Mouse (Mus musculus) testis, postnatal 10 days (tissue): ENCODE results near the gene Hpca.
A peak's percentile ranks its signal among the peaks of the same experiment; 100 is the strongest.

Experiments
- DNase-seq: peaks from one replicate; pipeline ENCODE4 v3.0.0; 2021; ENCODE audit warnings: low spot score

Gene Hpca

DNA sequence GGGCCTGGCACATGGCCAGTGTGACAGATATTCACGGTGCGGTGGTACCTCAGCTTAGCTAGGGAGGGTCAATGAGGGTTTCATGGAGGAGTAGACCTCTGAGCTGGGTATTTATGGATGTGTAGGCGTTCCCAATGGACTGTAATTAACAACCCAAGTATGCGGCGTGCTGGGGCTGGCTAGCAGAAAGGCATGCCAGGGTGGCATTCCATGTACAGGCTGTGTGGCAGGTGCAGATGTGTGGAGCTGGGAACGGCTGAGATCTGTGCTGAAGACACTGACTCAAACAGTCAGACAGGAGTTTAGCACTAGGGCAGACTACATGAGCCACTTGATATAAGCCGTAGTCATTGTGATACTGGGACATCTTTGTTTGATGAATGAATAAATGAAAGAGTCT lies 13.2 kb downstream of the Hpca start:
- no peak for DNase-seq

DNA sequence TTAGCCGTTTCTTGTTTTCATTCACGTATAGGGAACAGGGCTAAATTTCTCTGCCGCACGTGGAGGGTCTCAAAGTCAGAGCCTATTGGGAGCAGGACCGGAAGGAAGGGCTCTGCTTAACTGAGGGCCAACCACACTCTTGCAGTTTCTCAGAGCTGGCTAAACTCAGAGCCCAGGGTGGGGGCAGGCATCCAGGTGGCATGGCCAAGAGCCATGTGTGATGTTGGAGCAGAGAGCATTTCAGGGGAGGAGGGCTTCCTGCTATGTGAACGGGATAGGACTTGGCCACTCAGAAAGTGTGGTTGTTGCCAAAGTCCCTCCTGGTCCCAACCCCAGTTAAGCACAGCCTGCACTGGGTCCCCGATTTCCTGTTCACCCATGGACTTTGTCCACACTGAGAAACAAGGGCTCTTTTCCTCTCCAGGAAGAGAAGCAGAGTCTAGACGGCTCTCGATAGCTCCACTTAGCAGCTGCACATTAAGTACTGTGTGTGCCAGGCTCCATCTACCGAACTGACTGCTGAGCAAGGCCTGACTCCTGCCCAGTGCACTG lies 14.4 kb downstream of the Hpca start:
- DNase-seq: no peak

DNA sequence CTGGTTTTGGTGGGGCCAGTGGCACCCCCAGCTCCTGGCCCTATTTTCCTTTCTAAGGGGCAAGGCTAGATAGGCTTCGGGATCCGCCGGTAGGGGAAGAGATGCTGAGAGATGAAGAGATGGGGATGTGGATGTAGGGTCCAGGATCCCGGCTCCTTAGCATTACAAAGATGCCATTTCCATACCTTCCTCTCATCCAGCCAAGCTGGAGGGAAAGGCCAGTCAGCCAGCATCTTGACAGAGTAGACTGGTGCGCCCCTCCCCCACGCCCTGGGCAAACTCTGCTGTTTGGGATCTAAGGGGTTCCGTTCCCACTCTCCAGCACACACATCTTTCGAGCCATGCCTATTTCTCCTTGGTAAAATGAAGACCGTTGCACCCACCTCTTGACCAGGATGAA lies 15.8 kb downstream of the Hpca start:
- no peak for DNase-seq

DNA sequence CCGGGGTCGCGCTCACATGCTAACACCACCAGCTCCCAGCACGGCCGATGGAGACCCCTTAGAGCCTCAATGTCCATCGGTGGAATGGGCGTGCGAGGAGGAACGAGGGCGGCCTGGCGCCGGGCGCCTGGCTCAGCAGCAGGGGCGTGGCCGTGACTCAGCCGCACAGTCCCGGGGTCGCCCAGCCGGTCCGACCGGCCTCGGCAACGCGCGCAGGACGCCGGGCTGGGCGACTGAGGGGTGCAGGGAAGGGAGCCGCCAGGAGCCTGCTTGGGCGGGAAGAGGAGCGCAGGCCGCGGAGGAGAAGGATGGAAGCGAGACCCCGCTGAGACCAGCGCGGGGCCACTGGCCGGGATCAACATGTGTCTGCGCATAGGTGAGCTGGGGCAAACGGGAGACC lies 16.5 kb downstream of the Hpca start, which contains the start of gene Tmem54:
Gene Tmem54, plus strand, starts transcription at position 193 of the 400 bp plus-strand sequence.
- DNase-seq: no peak

DNA sequence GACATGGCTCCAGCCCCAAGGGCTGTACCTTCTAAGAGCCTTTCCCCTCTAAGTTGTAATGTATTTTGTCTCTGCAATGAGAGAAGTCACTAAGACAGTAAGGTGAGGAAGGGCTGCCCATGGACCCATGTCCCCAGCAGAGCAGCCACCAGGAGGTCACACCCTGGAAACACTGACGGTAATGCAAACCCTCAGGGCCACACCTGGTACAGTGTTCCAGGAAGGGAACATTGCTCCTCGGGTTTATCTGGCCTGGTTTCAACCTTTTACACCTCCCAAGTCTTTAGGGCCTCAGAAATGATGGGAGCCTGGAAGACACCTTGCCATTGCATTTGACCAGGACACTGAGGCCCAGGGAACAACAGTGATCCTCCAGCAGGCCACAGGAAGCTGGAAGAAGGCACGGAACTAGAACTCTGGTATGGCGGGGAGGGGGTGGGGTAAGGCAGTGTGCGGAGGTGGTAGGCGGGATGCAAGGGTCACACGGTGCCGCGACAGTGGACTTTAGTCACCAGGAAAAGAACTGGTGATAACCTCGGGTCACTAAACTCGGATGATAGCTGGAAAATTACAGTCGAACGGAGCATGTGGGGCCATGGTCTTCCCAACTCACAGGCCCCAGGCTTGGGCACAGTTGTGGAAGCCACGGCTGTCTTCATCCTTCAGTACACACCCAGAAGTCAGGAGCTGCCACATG lies 19.6 kb downstream of the Hpca start:
- no peak for DNase-seq

DNA sequence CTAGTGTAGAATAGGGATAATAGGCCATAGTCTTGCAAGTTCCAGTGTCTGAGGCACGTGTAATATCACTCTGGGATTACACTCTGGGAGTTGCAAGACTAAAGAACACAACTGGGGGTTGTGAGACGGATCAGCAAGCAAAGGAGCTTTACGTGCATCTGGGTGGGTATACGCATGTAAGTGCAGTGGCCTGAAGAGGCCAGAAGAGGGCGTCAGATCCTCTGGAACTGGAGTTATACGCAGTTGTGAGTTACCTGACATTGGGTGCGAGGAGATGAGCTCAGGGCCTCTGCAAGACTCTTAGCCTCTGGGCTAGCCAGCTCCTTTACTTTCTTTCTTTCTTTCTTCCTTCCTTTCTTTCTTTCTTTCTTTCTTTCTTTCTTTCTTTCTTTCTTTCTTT lies 24.8 kb downstream of the Hpca start:
- no peak for DNase-seq

DNA sequence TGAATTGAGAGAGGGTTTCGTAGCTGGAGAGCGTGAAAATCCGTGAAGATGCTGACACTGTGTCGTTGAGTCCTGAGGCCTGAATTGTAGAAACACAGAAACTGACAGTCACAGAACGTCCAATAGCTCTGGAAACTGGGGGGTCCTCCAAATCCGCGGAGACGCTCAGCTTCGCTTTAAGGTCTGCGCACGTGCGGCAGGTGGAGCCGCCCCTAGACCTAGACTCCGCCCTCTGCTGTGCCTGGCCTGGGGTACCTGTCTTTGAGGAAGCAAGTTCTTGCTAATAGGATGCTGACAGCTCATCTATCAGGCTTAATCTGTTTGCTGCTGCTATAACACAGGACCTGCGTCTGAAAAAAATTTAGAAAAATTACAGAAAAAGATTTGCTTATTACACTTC lies 26.6 kb downstream of the Hpca start:
- DNase-seq: no peak

DNA sequence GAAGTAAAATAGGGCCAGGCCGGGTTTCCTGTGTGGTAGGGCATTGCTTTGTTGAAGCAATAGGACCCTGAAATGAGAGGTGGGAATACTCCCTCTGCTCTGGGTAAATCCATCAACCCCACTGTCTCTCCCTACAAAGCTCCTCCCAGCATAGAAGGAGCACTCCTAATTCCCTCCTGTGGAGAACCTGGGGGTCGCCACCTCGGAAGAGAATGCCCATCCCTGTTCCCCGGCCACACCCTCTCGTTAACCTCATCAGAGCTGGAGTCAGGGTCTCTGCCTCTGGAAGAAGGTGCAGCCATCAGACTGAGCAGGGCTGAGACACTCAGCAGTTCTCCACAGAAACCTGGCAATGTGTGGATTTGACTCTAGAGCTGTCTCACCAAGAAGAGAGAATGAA lies 34.0 kb downstream of the Hpca start:
- DNase-seq: no peak

DNA sequence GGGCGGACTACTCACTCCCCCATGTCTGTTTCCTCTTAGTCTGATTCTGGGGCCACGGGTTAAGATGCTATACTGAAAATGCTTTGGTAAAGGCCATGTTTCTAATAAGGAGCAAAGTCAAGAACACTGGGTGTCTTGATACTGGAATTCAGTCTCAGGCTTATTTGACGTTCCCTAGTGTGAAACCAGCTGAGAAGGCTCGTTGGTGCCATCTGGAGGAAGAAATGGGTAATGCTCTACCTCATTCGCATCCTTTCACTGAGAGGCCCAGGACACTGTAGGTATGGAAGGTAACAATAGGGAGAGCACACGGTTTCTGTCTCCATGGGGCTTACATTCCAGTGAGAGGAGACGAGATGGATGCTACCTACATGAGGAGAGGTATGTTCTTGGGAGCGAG lies 35.8 kb downstream of the Hpca start:
- peak; percentile 80 for DNase-seq

DNA sequence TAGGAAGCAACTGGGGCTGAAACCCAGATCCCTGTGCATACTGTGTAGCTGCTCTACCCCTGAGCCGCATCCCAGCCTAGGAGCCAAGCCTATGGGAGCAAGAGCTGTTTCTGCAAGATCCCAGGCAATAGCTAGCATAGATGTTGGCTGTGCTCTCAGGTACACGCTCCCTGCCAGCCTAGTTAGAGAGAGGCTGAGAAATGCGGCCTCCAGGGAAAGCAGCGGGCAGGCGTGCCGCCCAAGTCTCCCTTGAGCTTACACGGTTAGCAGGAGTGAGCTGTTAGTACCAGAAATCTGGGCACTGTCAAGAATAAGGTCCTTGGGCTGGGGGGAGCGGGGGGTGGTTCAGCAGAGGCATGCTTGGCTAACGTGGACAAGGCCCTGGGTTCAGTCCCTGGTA lies 36.9 kb downstream of the Hpca start:
- DNase-seq: no peak

DNA sequence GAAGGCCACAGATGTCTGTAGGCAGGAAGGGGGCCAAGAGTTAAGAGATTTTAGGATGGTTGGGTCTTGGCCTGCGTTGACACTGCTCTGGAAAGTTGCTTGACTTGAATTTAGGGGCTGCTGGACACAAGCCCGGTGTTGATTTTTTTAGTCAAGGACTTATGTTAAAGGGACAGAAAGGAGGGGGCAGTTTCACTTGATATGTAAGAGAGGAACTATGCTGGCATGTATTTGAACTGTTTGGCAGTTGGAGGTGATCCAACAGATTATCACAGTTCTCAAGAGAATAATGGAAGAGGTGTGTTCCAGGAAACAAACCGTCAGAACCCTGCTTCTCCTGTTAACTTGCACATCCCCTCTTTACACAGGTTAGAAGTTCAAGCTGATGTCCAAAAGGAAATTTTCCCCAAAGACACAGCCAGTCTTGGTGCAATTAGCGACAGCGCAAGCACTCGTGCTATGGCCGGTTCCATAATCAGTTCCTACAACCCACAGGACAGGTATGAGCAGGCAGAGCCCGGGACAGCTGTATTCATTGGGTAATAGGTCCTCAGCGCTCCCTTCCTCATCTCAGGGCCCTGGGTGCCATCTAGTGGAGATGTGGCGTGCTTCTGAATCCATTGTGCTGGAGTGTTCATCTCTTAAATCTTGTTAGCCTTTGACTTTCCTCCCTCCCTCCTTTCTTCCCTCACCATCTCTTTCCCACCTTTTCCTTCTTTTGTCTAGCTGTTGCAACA lies 39.3 kb downstream of the Hpca start:
- DNase-seq: peak; percentile 72

DNA sequence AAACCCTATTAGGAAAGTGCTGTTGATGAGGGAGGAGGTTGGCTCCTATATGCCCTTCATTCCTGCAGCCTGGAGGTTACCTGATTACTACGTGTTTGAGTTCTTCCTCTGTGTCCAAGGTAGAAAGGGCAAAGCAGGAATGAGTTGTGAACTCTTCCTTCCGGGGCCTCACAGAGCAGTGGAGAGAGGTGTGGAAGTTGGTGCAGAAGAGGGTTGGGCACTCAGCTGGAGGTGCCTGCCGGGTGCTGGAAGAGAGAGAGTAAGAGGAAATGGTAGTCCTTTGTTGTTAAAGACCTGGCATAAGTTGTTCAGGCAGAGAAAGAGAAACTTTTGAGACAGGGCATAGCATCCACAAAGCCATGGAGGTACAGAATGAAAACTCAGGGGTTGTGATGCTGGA lies 39.9 kb downstream of the Hpca start:
- no peak for DNase-seq

DNA sequence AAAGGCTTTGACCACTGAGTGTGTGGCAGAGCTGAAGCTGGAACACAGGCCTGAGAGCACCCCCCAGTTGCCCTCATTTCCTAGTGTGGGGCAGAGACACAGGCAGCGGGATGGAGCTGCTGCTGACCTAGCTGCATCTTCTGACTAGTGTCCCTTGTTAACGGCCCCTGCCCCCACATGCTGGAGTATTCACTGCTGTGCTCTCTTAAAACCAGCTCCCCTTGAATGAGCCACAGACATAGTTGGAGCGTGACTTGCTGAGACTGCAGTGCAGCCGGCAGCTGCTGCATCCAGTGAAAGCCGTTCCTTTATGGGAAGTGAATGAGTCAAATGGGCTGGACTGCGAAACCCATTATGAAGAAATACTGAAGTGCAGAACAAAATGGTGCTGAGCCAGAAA lies 40.3 kb downstream of the Hpca start:
- DNase-seq: no peak

DNA sequence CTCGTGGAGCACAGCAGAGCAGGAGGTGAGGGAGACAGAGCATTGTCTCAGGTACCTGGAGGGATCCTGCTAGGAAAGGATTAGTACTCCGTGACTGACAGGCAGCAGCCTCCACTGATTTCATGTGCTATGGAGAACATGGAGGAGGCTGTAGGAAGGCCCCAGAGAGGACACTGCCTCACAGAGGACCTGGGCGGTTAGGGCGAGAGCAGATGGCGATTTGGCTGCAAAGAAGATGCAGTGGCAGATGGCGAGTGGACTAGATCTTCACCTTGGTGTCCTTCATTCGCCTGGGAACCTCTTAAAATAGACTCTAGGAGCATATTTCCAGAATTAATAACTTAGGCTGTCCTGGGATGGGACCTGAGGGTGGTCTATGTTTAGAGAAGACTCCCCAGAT lies 40.8 kb downstream of the Hpca start:
- DNase-seq: no peak

DNA sequence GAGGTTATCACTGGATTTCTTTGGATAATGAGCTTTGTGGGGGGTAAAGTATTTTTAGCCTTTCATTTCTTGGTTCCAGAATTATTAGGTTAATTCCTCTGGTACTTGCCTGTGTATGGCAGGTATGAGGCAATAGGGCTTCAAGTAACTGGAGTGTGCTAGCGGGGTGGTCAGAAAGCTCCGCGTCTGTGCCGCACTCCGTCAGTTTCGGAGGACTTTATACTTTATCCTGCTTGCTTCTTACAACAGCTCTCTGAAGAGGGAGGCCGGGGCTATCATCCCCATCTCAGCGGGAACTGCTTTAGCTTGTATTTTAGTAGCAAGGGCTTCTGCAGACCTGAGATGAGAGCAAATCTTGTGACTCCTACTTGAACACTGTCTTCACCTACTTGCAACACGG lies 42.7 kb downstream of the Hpca start:
- no peak for DNase-seq

DNA sequence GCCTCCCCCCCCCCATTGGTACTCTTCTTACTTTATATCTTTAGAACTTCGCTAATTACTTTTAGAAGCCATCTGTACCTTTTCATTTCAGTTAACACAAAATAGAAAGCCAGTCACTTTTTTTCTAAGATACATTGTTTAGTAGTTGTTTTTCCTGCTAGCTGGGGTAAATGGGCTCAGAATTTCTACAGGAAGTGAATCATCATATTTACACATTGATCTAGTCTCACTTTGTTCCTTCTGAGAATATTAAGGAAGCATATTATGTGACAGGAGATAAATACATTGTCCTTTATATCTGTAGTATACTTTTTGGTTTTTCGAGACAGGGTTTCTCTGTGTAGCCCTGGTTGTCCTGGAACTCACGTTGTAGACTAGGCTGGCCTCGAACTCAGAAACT lies 53.0 kb downstream of the Hpca start:
- DNase-seq: no peak

DNA sequence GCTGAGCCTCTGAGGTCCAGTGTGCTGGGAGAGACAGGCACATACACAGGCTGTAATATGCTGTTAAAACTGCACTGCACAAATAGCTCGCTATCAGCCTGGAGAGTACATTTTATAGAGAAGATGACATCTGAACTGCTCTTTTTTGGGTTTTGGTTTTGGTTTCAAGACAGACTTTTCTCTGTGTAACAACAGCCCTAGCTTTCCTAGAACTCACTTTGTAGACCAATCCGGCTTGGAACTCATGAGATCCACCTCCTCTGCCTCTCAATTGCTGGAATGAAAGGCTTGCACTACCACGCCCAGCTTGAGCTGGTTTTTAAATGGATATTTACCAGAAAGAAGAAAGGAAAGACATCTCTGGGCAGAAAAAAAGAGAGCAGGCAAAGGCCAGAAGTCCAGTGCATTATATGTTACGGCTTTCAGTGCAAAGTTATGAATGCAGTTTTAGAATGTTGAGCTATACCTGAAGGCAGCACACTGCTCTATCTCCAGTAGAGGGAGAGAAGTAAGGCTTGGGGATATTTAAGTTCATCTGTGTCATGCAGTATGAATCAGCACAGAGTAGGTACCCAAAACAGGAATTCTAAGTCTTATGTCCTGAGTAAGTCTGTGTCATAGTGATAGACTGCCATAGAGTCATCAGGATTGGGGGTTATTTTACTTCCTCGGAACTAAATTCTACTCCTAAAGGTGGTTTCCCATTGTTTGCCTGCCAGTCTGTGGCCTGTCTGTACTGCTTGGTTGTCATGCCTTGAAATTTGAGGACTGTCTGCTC lies 54.0 kb downstream of the Hpca start:
- no peak for DNase-seq

DNA sequence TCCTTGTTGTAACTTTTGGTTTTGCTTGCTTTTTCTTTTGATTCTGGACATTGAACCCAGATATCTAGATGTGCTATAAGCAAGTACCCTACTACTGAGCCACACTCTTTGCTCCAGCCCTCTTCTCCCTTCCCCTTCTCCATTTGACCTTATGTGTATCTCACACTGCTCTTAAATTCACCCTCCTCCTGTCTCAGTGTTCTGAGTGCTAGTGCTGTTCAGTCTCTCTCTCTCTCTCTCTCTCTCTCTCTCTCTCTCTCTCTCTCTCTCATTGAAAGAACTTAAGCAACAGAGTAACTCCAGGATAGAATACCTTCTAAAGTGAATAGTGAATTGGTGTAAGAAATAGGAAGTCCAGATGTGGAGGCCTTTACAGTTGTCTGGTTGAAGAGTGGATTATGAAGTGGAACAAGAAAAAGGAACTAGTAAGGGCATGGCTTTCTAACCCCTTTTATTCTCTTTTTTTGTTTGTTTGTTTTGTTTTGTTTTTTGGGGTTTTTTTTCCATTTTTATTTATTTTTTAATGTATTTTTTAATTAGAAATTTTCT lies 56.1 kb downstream of the Hpca start:
- DNase-seq: no peak

DNA sequence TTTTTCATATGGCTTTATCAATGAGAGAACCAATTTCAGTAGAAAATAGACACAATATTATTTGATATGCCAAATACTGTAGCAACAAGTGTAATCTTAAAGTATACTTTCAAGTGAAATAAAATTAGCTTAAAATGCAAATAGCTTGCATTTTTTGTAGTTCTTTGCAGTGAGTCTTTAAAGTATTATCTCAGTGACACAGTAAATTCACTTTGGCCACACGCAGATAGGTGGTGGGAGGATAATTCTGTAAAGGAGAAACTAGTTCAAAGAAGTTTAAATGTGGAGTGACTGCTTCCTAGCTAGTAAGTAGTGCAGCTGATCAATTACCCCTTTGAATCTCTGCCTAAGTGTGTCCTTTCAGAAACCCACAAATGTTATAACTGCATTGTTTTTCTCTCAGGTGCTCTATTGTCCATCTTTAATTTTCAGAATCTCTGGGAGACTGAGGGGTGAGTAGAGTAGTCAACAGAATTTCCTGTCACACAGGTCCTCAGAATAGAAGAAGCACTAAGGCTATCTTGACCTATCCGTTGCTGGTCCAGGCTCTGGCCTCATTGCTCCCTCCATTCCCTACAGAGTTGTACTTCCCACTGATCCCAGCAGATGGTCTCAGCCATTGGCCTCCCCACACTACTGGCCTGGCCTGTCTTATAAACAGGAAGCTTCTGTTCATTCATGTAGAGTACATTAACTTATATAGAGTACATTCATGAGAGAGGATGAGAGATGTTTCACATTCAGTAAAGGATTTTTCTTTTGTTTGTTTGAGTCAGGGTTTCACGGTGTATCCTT lies 59.4 kb downstream of the Hpca start:
- DNase-seq: no peak
